Mouse (Mus musculus) effector memory CD4-positive, alpha-beta T cell, adult 7 months (primary cell): ENCODE results near the gene Tgfb1. TPM values are rescaled to one million over a fixed set of nuclear protein-coding genes. Genes with fewer than 3 reads are reported as not detected.

Experiments used
- polyA plus RNA-seq: library from polyadenylated mRNA; unstranded; fragments of 100-300 nt; shearing (Covaris generic); gene quantifications from one replicate; pipeline ENCODE4 v1.2.1, GENCODE M21; 2017

Gene Tgfb1
- 113 TPM for polyA plus RNA-seq

GRCm38 (mm10) chr7:25686680-25687531, at the start of gene Tgfb1:
Gene Tgfb1, plus strand, starts transcription at chr7:25687002.

DNA sequence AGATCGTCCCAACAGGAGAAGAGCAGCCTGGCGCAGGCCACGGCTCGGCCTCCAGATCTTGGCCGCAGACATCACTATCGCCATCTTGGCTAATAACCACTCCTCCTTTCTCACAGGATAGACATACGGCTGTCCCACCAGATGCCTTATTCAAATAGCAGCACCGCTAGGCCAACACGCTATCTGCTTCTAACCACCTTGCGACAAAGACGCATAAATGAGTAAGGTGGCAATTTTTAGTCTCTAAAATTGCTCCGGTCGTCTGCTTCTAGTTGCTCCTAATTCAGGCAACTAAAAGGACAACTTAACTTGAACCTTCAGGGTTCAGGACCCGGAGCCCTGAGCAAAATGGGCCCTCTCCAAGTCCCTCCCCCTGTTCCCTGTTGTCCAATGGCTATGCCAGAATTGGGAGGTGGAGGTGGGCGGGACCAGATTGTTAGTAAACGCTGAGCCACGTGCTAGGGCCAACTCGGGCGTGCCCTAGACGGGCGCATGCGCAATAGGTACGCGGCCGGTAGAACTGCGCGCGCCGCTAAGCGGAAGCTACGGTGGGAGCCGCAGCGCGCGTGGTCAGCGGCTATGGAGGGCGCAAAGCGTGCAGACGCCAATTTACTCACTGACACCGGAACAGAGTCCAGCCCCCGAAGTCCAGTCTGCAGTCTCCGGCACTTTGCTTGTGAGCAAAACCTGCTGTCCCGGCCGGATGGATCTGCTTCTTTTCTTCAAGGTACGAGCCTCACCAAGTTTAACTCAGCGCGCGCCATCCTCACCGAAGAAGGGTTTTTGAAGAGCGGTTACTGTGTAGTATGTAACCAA, 27.9 kb upstream of the Tgfb1 start, which contains the start of the genes Bckdha and Exosc5:
Bckdha (minus strand) TSS at position 325 of the 816 bp plus-strand sequence.
Exosc5 (plus strand) TSS at position 508 of the 816 bp plus-strand sequence.

DNA sequence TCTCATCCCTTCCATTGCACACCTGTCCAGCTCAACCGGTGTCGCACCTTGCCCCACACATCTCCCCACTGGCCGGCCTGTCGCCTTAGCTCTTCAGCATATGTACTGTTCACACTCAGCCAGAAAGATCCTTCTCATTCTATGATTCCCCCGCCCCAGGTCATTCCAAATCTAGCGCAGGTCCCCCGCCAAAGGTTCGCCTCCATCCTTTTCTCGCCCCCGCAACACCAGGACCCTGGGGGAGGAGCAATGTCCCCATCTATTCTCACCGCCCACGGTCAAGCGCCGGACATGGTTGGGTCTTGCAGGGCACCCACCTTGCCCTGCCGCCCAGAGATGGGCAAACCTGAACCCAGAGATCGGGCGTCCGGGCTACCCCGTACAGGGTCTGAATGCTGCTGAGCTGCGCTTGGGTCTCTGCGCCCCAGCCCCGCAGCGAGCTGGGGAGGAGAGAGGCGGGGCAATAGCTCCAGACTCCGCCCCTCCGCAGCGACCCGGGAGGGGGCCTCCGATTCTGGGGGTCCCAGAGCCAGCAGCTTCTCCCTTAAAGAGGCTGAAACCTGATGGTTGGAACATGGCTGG, 12.0 kb upstream of the Tgfb1 start, which contains the start of gene Tmem91:
Tmem91 (minus strand) TSS at position 448 of the 582 bp plus-strand sequence.

GRCm38 (mm10) chr7:25680514-25681258, 6.1 kb upstream of the Tgfb1 start, which contains the start of gene B9d2:
Gene B9d2, plus strand, starts transcription at chr7:25680780.

GRCm38 (mm10) chr7:25718788-25719417, 32.1 kb downstream of the Tgfb1 start, which contains the start of gene Ccdc97:
Gene Ccdc97, minus strand, starts transcription at chr7:25719088.

Other genes with a start within 250 kb of the Tgfb1 start
- 0.18 TPM for gene Ceacam1, start 209.4 kb upstream of the Tgfb1 start, polyA plus RNA-seq
- gene Ceacam2, start 147.1 kb upstream of the Tgfb1 start, polyA plus RNA-seq: not detected
- gene Erich4, start 71.1 kb upstream of the Tgfb1 start, polyA plus RNA-seq: not detected
- gene Dmac2, start 67.6 kb upstream of the Tgfb1 start, polyA plus RNA-seq: 63.1 TPM
- gene B3gnt8, start 60.3 kb upstream of the Tgfb1 start, polyA plus RNA-seq: 0.30 TPM
- 40.9 TPM for gene Bckdha, start 28.0 kb upstream of the Tgfb1 start, polyA plus RNA-seq
- gene Exosc5, start 27.8 kb upstream of the Tgfb1 start, polyA plus RNA-seq: 49.3 TPM
- 1.3 TPM for gene Tmem91, start 11.8 kb upstream of the Tgfb1 start, polyA plus RNA-seq
- gene B9d2, start 6.2 kb upstream of the Tgfb1 start, polyA plus RNA-seq: 62.5 TPM
- gene Ccdc97, start 32.1 kb downstream of the Tgfb1 start, polyA plus RNA-seq: 43.5 TPM
- gene Hnrnpul1, start 67.8 kb downstream of the Tgfb1 start, polyA plus RNA-seq: 68.6 TPM
- gene Axl, start 101.7 kb downstream of the Tgfb1 start, polyA plus RNA-seq: 5.8 TPM
- 9.5 TPM for gene Cyp2s1, start 129.9 kb downstream of the Tgfb1 start, polyA plus RNA-seq
- gene Cyp2b10, start 210.6 kb downstream of the Tgfb1 start, polyA plus RNA-seq: not detected